Mouse (Mus musculus): ENCODE data around the gene Pld4. TPM values are rescaled to one million over a fixed set of nuclear protein-coding genes. Genes with fewer than 3 reads are reported as not detected.
"Not testable (repeated sequence)": the region's sequence is repeated elsewhere in the genome, so short reads cannot be mapped to it uniquely, and the experiment has no call there.

The Pld4 gene
- total RNA-seq, 2 experiments from 2014 or later, result 3.4 to 4.1 TPM

DNA sequence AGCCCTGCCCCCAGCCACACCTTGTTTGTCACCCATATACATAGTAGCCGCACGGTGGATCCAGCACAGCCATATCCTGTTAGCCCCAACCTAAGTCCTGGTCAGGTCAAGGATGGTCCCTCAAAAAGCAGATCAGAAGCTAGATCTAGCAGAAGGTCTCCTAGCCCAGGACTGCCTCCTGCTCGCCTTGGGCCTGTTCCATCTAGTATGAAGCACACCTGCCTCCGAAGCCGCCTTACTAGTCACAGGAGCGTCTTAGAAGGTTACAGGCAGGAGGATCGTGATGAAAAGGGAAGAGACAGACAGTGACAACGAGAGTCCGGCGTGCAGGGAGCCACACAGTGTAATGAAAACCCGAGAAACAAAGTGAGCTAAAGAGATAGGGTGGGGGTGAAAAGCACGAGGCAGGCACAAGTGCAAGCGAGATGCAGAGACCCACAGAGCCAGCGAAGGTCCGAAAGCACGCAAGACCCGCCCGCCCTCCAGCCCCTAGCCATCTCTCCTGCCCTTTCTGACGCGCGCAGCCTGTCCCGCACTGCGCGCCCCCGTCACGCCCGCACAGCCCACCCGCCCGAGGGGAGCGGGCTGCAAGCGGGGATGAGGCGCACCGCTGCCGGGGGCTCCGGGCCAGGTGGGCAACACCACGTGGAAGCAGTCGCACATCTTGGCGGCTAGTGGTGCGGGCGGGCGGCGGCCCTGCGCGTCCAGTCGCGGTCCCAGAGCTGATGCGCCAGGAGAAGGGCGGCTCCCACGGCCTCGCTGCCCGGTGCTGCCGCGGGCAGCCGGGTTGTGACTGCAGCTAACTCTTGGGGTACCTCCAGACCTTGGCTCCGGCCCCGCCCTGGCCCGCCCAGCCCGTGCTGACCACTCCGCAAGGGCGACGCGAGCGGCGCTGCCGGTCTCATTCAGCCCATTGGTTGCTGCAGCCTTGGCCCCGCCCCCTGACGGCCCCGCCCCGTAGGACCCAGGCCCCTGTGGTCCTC is 41.7 kb downstream of the Pld4 start, which contains the start of gene Ahnak2:
TSS of gene Ahnak2 (minus strand) at position 794 of the 983 bp plus-strand sequence.
- peak; percentile 52 for DNase-seq

DNA sequence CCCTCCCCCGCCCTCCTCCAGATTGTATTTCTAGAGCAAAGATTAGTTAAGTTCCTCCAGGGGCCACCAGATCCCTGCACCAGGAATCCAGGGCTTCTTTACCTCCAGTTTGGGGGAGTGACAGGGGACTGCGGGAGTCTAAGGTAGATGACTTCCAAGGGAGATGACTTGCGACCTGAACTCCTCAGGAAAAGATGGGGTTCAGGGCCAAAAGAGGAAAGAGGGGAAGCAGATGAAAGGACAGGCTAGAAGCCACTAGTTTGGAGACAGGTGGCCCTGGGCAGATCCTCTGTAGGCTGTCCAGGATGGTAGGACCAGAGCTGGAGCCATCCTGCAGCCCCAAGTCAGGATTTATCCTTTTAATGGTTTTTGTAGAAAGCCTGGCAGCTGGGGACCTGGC is 42.5 kb downstream of the Pld4 start:
- no peak for DNase-seq

DNA sequence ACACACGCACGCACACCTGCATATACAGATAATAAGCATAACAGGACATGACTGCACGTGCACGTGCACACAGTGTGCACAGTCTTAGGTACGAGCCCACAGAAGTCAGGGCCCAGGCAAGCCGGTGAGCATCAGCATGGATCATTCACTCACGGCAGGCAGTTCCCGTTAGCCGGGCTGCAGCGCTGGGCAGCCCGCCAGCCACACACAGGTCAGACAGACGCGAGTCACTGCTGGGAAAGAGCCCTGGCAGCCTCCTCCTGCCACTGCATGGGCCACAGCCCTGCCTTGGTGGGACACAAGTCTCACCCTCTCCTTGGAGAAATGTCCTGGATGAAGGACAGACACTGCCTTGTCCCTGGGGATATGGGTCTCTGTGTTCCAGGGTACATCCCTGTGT is 43.6 kb downstream of the Pld4 start:
- DNase-seq, result peak; percentile 67

DNA sequence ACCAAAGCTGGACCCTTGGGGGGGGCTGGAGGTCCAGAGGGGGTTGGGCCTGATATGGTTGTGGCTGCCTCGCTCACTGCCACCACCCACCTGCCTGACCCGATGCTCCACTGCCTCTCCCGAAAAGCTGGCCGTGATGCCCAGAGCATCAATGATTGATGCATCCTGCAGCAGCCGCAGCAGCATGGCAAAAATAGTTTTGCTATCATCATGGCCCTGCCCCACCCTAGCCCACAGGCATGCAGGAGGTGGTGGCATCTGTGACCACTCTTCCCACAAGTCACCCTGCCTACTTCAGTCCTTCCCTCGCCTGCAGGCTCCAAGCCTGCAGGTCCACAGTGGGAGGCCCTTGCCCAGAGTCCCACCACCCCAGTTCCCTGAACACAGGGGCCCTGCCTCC is 45.6 kb downstream of the Pld4 start:
- DNase-seq, result no peak

DNA sequence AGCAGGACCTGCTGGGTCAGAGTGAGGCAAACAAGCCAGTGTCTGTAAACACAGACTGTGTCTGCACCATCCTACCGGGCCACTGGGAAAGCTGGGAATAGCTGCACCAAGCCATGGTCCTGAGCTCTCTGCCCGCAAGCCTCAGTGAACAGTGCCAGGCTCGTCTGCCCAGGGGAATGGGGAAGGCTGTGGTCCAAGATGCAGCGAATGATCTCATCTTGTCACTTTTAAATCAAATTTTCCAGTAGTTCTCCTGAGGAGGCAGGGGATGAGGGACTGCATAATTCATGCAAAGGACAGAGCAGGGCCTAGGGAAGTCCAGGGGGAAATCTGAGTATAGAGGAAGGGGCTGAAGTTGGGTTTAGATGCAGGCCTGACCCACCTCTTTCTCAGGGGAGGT is 47.3 kb downstream of the Pld4 start:
- no peak for DNase-seq

DNA sequence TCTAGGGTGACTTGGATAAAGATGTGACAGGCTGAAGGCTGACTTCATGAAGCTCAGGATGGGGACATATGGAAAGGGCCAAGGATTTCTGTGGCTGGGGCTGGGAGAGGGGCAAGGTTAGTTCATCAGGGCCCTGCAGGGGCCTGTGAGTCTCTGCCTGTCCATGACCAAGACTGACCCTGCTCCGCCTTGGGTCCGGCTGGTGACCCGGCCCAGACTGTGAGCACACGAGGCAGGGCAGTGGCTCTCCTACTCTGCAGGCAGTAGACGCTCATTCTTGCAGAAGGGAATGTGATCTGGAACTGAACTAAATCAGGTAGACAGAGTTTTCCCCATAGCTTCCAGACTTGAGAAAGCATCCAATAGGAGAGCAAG is 47.7 kb downstream of the Pld4 start:
- no peak for DNase-seq

DNA sequence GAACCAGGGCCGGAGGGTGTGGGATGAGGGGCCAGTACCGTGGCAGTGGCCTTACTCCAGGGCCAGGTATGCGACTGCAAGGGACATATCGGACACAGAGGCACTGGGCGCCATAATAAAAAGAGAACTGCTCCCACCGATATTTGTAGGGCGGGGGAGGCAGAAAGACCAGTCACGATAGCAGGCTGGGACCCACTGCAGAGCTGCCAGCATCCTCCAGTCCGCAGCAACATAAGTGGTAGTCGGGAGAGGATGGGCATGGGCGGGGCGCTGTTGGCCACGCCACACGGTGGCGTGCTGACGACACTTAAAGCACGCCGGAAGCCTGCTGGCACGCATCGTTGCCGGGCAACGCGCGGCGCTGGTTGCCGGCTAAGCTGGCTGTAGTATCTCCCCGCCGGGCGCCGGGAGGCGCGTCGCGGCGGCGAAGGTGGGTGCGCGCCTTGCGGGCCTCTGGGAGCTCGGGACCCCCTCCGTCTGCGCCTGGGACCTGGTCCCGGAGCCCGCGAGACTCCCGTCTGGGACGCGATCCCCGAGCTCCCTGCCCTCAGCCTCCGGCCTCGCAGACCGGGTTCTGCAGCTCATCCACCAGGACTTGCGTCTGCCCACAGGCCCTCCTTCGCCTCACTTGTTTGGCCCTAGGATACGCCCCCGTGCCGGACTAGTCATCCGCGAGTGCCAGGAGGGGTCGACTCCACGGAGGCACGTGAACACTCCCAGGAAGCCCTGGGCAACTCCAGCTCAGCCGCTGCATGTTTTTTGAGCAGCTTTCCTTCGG is 48.3 kb downstream of the Pld4 start, which contains the start of gene Clba1:
TSS of gene Clba1 (plus strand) at position 351 of the 778 bp plus-strand sequence.
- DNase-seq, result peak; percentile 93

DNA sequence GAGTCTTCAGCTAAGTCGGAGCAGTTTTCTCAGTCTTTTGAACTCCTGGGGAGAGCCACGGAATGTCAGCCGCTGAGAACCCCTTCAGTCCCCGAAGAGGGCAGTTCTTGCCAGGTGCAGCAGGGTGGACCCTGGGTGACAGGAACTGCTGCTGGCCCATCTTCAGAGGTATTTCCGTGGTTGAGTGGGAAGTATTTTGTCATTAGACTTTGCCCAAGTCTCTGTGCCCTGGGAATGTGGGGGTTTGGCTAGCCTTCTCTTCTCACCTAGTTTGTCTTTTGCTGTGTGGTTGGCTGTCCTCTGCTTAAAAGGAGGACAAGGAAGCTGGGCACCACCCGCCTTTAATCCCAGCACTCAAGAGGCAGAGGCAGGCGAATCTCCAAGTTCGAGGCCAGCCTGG is 49.2 kb downstream of the Pld4 start:
- no peak for DNase-seq

DNA sequence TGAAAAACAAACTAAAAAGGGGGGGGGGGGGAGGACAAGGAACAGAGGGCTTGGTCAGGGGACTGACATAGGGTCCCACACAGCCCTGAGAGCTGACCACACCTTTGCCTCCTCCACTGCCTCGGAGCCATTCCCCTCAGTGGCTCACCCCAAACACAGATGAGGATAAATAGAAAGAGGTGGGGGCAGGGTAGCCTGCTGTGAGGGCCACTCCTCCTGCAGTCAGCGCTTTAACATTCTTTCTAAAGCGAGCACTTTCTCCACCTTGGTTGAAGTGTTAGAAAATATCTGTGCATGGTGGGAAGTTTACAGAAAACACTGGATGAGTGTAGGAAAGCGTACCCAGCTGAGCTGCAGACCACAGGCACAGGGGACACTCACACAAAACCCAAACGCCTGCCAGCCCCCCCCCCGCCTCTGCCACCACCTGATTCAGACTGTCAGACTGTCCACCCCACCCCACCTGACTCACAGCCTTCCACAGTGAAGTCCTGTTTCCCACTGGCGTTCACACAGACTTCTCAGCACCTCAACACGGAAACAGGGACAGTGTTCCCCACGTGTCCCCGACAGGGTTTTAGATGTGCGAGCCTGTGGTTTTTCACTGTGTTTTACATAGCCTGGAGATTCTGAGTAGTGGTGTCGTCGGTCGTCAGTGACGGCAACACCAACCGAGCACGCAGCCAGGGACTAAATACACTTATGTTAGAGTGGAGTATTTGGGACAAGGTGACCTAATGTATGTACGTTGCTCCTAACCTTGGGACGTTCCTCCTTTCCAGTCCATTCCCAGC is 49.8 kb downstream of the Pld4 start:
- DNase-seq, result no peak

DNA sequence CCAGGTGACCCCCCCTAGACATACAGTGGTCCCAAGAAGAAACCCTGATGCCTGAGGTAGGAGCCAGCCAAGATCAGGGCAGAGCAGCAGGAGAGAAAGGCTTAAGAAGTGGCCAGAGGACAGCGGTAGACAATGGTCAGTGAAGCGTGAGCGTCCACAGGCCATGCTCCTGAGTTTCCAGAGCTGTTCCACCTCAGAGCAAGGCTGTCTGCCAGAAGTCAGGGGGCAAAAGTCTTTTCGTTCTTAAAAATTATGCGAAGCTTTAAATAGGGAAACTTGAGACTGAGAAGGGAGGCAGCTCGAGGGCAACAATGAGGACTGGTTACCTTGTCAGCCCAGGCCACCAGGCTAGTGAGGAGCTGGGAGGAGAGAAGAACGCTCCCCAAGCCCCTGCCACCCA is 52.9 kb downstream of the Pld4 start:
- no peak for DNase-seq

DNA sequence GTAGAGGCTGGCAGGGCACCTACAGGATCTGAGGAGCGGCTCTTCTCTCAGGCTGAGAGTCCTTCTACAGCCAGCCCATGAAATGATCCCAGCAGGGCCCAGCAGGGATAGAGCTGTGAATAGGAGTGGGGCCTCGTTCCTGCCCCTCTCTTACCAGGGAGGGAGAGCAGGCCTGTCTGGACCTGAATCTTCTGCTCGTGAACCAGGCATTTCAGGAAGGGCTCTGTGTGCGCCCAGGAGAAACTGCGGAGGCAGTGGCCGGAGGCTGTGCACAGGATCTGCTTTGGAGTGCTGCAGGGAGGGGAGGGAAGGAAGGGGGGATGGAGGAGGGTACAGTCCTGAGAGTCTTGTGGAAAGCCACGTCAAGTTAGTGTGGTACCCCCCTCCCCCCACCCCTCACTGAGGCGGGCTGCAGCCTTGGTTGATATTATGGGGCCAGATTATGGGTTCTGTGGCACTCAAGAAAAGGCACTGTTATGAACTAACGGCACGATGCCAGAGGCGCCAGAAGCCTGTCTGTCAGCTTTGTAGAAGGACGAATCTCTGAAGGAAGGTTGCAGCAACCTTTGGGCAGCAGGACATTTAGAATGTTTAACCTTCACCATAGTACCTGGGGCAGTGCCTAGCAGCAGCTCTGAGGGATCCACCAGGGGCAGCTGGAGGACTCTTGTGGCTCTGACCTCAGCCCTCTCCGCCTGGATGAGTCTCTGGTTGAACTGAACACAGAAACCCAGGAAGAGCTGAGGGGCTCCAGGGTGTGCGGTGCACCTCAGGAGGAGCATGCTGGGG is 54.4 kb downstream of the Pld4 start:
- no peak for DNase-seq

DNA sequence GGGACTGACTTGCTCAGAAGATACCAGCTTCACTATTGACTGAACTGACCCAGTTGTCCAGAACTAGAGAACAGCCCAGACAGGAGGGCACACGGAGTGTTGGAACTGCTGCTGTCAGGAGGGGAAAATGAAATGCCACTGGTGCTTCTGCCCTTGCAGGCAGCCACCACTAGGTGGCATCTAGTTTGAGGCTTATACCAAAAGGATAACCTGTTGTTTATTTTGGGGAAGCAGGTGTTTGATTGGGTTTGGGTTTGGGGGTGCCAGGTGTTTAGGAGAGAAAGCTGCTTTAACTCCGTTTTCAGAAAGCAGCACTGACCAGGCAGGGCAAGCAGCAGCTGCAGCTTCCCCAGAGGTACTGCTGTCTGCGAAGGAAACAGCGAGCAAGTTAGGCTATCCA is 55.8 kb downstream of the Pld4 start:
- peak; percentile 69 for DNase-seq

DNA sequence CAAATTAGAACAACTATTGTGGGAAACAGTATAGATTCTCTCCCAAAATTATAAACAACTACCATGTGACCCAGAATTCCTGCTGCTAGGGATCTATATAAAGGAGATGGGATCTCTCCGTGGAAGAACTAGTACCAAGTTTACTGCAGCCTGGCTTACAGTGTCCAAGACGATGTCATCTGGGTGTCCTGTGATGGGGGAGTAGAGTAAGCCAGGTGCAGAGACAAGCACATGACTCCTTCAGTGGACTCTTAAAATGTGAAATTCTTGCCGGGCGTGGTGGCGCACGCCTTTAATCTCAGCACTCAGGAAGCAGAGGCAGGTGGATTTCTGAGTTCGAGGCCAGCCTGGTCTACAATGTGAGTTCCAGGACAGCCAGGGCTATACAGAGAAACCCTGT is 56.4 kb downstream of the Pld4 start:
- not testable (repeated sequence) for DNase-seq

Small RNA genes within 50 kb of the gene (microRNA-seq; reads per million reads assigned to microRNA genes)
- gene Mir6940, result 0.35 to 0.41 reads per million in 2 experiments

Other genes with a start within 250 kb of the Pld4 start
- under 1 TPM; 0.11 to 0.12 TPM for gene Tmem179, start 243.9 kb upstream of the Pld4 start, total RNA-seq (2021)
- 10 to 100 TPM; 18.6 to 19.7 TPM for gene Inf2, start 171.9 kb upstream of the Pld4 start, total RNA-seq (2021)
- gene Adssl1, start 140.6 kb upstream of the Pld4 start, total RNA-seq (2021), result 100 to 1,000 TPM; 135 to 137 TPM
- gene Siva1, start 116.0 kb upstream of the Pld4 start, total RNA-seq (2021), result 10 to 100 TPM; 39.9 to 43.2 TPM
- 100 to 1,000 TPM; 352 to 392 TPM for gene Akt1, start 85.8 kb upstream of the Pld4 start, total RNA-seq (2021)
- gene Zbtb42, start 81.8 kb upstream of the Pld4 start, total RNA-seq (2021), result 10 to 100 TPM in 1 of 2 experiments, 1 to 10 TPM in 1; 10.0 to 10.1 TPM
- gene Cep170b, start 40.2 kb upstream of the Pld4 start, total RNA-seq (2021), result 10 to 100 TPM; 13.1 to 14.1 TPM
- 10 to 100 TPM; 13.5 to 16.8 TPM for gene Ahnak2, start 42.0 kb downstream of the Pld4 start, total RNA-seq (2021)
- 1 to 10 TPM; 4.5 to 6.0 TPM for gene Clba1, start 48.3 kb downstream of the Pld4 start, total RNA-seq (2021)
- 10 to 100 TPM; 25.8 to 26.8 TPM for gene Cdca4, start 68.8 kb downstream of the Pld4 start, total RNA-seq (2021)
- gene Gpr132, start 107.6 kb downstream of the Pld4 start, total RNA-seq (2021), result under 1 TPM; 0.16 to 0.17 TPM
- gene Jag2, start 169.1 kb downstream of the Pld4 start, total RNA-seq (2021), result 10 to 100 TPM; 29.1 to 29.2 TPM
- 10 to 100 TPM; 10.3 to 15.7 TPM for gene Nudt14, start 181.5 kb downstream of the Pld4 start, total RNA-seq (2021)
- gene Btbd6, start 215.8 kb downstream of the Pld4 start, total RNA-seq (2021), result 10 to 100 TPM; 26.0 to 28.1 TPM
- 10 to 100 TPM; 38.3 to 40.8 TPM for gene Brf1, start 240.0 kb downstream of the Pld4 start, total RNA-seq (2021)

Data from heart, postnatal 4 days (tissue).